Mouse (Mus musculus) cerebellum, adult 2 months (tissue): ENCODE data around the gene Mbd5.

Experiments
- CTCF ChIP-seq: fragments of 200-500 bp; IDR thresholded peaks from 2 replicates; pipeline ENCODE4 v1.5.1; 2011; ENCODE audit warnings: low read depth, mild to moderate bottlenecking, control low read depth, low read length, moderate library complexity, borderline replicate concordance; ENCODE audit not compliant: insufficient read depth
- POLR2A ChIP-seq: fragments of 200-500 bp; IDR thresholded peaks from 2 replicates; pipeline ENCODE4 v1.6.1; 2011; ENCODE audit warnings: low read length, control low read depth, borderline replicate concordance; ENCODE audit not compliant: insufficient read depth

GRCm38 (mm10) chr2:49283583-49283982, 334.3 kb downstream of the Mbd5 start:
- TF ChIP-seq CTCF (no peak), POLR2A (no peak)
